Mouse (Mus musculus) E14TG2a.4 (cell line): Measurements from ENCODE around the gene Zic2.

Experiments used
- CTCF ChIP-seq: conservative IDR thresholded peaks from 2 replicates; pipeline ENCODE4 v1.5.1; 2014; ENCODE audit warnings: low read length
- NANOG ChIP-seq: IDR thresholded peaks from 2 replicates; pipeline ENCODE4 v1.6.1; 2014; ENCODE audit warnings: borderline replicate concordance, low read length, mixed read lengths
- POU5F1 ChIP-seq: IDR thresholded peaks from 2 replicates; pipeline ENCODE4 v1.6.1; 2014; ENCODE audit warnings: low read length, borderline replicate concordance

DNA sequence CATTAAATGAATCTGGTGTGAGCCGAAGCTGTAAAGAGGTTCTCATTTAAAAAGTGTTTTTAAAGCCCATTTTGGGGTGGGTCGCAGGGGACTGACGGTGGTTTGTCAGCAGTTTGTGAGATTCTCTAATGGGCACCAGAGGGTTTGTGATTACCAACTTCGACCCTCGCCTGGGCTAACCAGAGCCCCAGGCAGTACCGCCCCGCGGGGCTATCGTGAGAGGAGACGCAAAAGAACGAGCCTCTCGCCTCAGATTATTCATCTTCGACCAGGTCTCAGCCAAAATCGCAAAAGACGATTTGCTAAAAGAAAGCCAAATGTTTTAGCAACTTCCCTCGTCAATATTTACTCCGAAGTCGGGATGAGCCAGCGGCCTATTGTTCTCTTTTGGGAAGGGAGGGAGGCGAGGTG lies 2.0 kb downstream of the Zic2 start:
- no peak for TF ChIP-seq CTCF
- TF ChIP-seq POU5F1 = no peak
- no peak for TF ChIP-seq NANOG
